16 mouse cellular contexts compared by ENCODE assay signal in genomic region chr7:101454479-101454878, GRCm38 (mm10). TPM values are rescaled to one million over a fixed set of nuclear protein-coding genes. Genes with fewer than 3 reads are reported as not detected.
DNase-seq lines count a peak whose midpoint lies in the region; TF ChIP-seq lines count a peak whose summit lies in the region.
"Had no signal": no experiment of that assay in that cellular context is flagged by ENCODE, and none has a peak within 500 bp of the region (broad histone marks: within the 10 kb centered on the region; RNA-seq: fewer than 3 reads in every experiment).

No protein-coding gene starts in this region.

- H3K27ac ChIP-seq in left cerebral cortex, adult 2 months = peak overlapping the region; percentile 90
- peak overlapping the region; percentile 33 for H3K27ac ChIP-seq in macrophage
- H3K27ac ChIP-seq: embryonic facial prominence, embryonic 10.5 days; hindbrain, postnatal 0 days had no signal

- intact Hi-C loops in left cerebral cortex, adult 2 months (cut with DNase I) = no loop called here

- no peaks in the 10 kb centered on the region for H3K36me3 ChIP-seq in macrophage (ENCODE audit: inconsistent target)
- H3K36me3 ChIP-seq: embryonic facial prominence, embryonic 10.5 days had no signal

- no peaks in the 10 kb centered on the region for H3K79me2 ChIP-seq in macrophage (ENCODE audit: inconsistent target)

- DNase-seq in adrenal gland, adult 2 months = peak; percentile 31
- no peak for DNase-seq in adrenal gland, postnatal 4 days (ENCODE audit: low spot score in 2 of 2)
- no peak for DNase-seq in left cerebral cortex, adult 2 months (ENCODE audit: extremely low spot score in 1 of 2, low spot score in 2 of 2)
- DNase-seq in left cerebral cortex, adult 18-20 months (ENCODE audit: low spot score in 2 of 2) = no peak
- DNase-seq in T-cell, adult 2 months (ENCODE audit: low spot score) = peak; percentile 39
- DNase-seq in thymus, postnatal 0 days (ENCODE audit: low spot score) = no peak
- no peak for DNase-seq in embryo, embryonic 11 days
- DNase-seq: lung, adult 2 months had no signal

- no peak for TF ChIP-seq CTCF in left cerebral cortex, adult 2 months (IDR thresholded peaks at IDR 0.05)

- peak overlapping the region; percentile 66 for H3K4me3 ChIP-seq in left cerebral cortex, adult 2 months
- H3K4me3 ChIP-seq in macrophage (ENCODE audit: inconsistent target) = no peak overlapping the region
- H3K4me3 ChIP-seq: embryonic facial prominence, embryonic 10.5 days had no signal

- 3% methylated on average over 9 of the region's 9 CpGs for WGBS in macrophage (ENCODE audit: missing documents)

RNA-seq across cellular contexts. Expression of gene Pde2a, which starts 33.0 kb away (rescaled TPM):
- total RNA-seq in adrenal gland, adult 2 months (2021) = 100 to 1,000 TPM; 161 to 223 TPM
- 142 and 199 TPM in 2 replicates for polyA plus RNA-seq in adrenal gland, adult 2 months (2012; rRNA removed)
- 100 to 1,000 TPM; 105 to 129 TPM for total RNA-seq in adrenal gland, postnatal 4 days (2021)
- 100 to 1,000 TPM; 372 to 375 TPM for total RNA-seq in left cerebral cortex, adult 2 months (2021)
- 100 to 1,000 TPM; 347 to 370 TPM for total RNA-seq in left cerebral cortex, adult 18-20 months (2021)
- total RNA-seq in macrophage (2018; cell fraction: chromatin; rRNA removed) = 10 to 100 TPM in 11 of 26 experiments, 1 to 10 TPM in 15; 1.3 to 24.2 (median 8.1) TPM
- 1 to 10 TPM in 13 of 26 experiments, under 1 TPM in 12, not detected in 1; 0.11 to 5.7 (median 1.0) TPM for total RNA-seq in macrophage (2018; cell fraction: cytosol; rRNA removed)
- total RNA-seq in macrophage (2018; cell fraction: nucleus; rRNA removed) = 1 to 10 TPM in 22 of 26 experiments, under 1 TPM in 2, not detected in 2; 0.56 to 8.7 (median 3.0) TPM
- 2.0 to 6.1 TPM (median 3.1 TPM) in 3 replicates for polyA plus RNA-seq in macrophage (2018)
- 5.7 and 7.9 TPM in 2 replicates for polyA plus RNA-seq in thymus, postnatal 0 days (2015; fragmentation: Nextera tagmentation; extraction: Ambion mirVana)

RNA-seq across cellular contexts. Expression of gene Gm45837, which starts 43.8 kb away (rescaled TPM):
- total RNA-seq in adrenal gland, adult 2 months (2021) = not detected
- 0.29 and 0.93 TPM in 2 replicates for polyA plus RNA-seq in adrenal gland, adult 2 months (2012; rRNA removed)
- 10 to 100 TPM in 1 of 2 experiments, 1 to 10 TPM in 1; 7.2 to 21.2 TPM for total RNA-seq in adrenal gland, postnatal 4 days (2021)
- total RNA-seq in left cerebral cortex, adult 2 months (2021) = 1 to 10 TPM; 1.6 to 3.4 TPM
- total RNA-seq in left cerebral cortex, adult 18-20 months (2021) = 1 to 10 TPM in 1 of 2 experiments, not detected in 1; 1.3 TPM
- total RNA-seq in macrophage (2018; cell fraction: chromatin; rRNA removed) = 10 to 100 TPM in 8 of 26 experiments, 1 to 10 TPM in 17, not detected in 1; 1.9 to 22.7 (median 5.4) TPM
- 1 to 10 TPM in 18 of 26 experiments, under 1 TPM in 2, not detected in 6; 0.83 to 4.0 (median 2.2) TPM for total RNA-seq in macrophage (2018; cell fraction: cytosol; rRNA removed)
- 1 to 10 TPM in 22 of 26 experiments, under 1 TPM in 2, not detected in 2; 0.34 to 9.1 (median 3.7) TPM for total RNA-seq in macrophage (2018; cell fraction: nucleus; rRNA removed)
- 2.8 TPM in 1 of 3 replicates, not detected in the others for polyA plus RNA-seq in macrophage (2018)
- 1.1 TPM in 1 of 2 replicates, not detected in the other for polyA plus RNA-seq in thymus, postnatal 0 days (2015; fragmentation: Nextera tagmentation; extraction: Ambion mirVana)
- total RNA-seq: ES-E14; heart, postnatal 14 days; hindbrain, postnatal 0 days; layer of hippocampus, postnatal 14 days; megakaryocyte-erythroid progenitor cell, adult 5-6 weeks had no signal
- polyA plus RNA-seq: embryonic facial prominence, embryonic 10.5 days; gonadal fat pad, adult 2 months; hindbrain, postnatal 0 days had no signal

Comparison
In these comparisons a context has a peak if more than half of its experiments do, and no peak if none do; other contexts are left out.
1. DNase-seq: peak in adrenal gland, adult 2 months (single experiment) and T-cell, adult 2 months (single experiment); none in adrenal gland, postnatal 4 days (0 of 2), left cerebral cortex, adult 2 months (0 of 2), left cerebral cortex, adult 18-20 months (0 of 2), thymus, postnatal 0 days (single experiment) and embryo, embryonic 11 days (single experiment).